In the genomic region with DNA sequence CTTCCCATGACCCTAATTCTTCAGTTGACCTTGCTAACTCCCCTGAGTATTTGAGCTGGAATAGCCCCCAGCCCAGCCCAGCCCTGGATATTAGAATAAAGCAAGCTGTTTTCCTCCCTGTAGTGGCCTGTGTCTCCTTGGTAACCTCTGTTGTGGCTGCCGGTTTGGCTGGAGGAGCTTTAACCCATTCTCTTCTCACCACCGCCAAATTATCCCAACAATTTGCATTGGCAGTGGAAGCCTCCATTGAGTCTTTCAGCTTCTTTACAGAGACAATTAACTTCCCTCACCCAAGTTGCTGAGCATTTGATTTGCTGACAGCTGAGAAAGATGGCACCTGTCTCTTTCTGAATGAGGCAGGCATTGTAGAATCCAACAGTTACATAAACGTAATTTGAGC, we compare ENCODE assay signal across 22 mouse cellular contexts. TPM values are rescaled to one million over a fixed set of nuclear protein-coding genes. Genes with fewer than 3 reads are reported as not detected.
DNase-seq lines count a peak whose midpoint lies in the region; ATAC-seq and TF ChIP-seq lines count a peak whose summit lies in the region.
"Not testable (repeated sequence)": the region's sequence is repeated elsewhere in the genome, so short reads cannot be mapped to it uniquely, and the experiment has no call there.
"Had no signal": no experiment of that assay in that cellular context is flagged by ENCODE, and none has a peak within 500 bp of the region (broad histone marks: within the 10 kb centered on the region; RNA-seq: fewer than 3 reads in every experiment).

No protein-coding gene starts in this region.

- H3K4me3 ChIP-seq in forebrain, embryonic 11.5 days (ENCODE audit: low read depth, low read length); hindbrain, embryonic 10.5 days; kidney, postnatal 0 days (replicated peaks; ENCODE audit: low read depth, low read length); midbrain, embryonic 16.5 days (ENCODE audit: low read depth, low read length): not testable (repeated sequence)

- H3K4me1 ChIP-seq in forebrain, embryonic 11.5 days (replicated peaks; ENCODE audit: control insufficient read depth, insufficient read depth, low read length); kidney, postnatal 0 days (replicated peaks; ENCODE audit: insufficient read depth, low read length); midbrain, embryonic 16.5 days (ENCODE audit: control insufficient read depth, insufficient read depth, low read length): not testable (repeated sequence)
- peaks cover 20% of the 10 kb centered on the region for H3K4me1 ChIP-seq in hindbrain, embryonic 10.5 days (replicated peaks)

- H3K9ac ChIP-seq in forebrain, embryonic 11.5 days (ENCODE audit: low read length); kidney, postnatal 0 days (ENCODE audit: low read depth, low read length); midbrain, embryonic 16.5 days (ENCODE audit: low read depth, low read length): not testable (repeated sequence)

- intact Hi-C loops in gastrocnemius, postnatal 14 days (cut with DNase I; ENCODE audit: low total_unique reads) = not testable (repeated sequence)

- not testable (repeated sequence) for TF ChIP-seq CTCF in kidney, postnatal 0 days (IDR thresholded peaks at IDR 0.05; ENCODE audit: low read depth)

- peak; percentile 44 for DNase-seq in embryo, embryonic 10 days (ENCODE audit: low spot score)
- DNase-seq in forebrain, embryonic 11.5 days (ENCODE audit: low spot score) = peak; percentile 60
- DNase-seq in gastrocnemius, postnatal 14 days = peak; percentile 7
- peak; percentile 64 for DNase-seq in hindbrain, embryonic 10.5 days (ENCODE audit: low spot score)
- DNase-seq in kidney, postnatal 0 days (ENCODE audit: low spot score) = peak; percentile 27
- DNase-seq in lung, postnatal 10 days = peak; percentile 5
- DNase-seq in retina, postnatal 1 day = peak; percentile 81

- H3K9me3 ChIP-seq in forebrain, embryonic 11.5 days (ENCODE audit: control insufficient read depth, low read length); hindbrain, embryonic 10.5 days; kidney, postnatal 0 days (replicated peaks; ENCODE audit: low read length); midbrain, embryonic 16.5 days (replicated peaks; ENCODE audit: control insufficient read depth, low read length, poor library complexity, severe bottlenecking): not testable (repeated sequence)

- not testable (repeated sequence) for H3K27ac ChIP-seq in forebrain, embryonic 11.5 days (ENCODE audit: low read depth, low read length); hindbrain, embryonic 10.5 days; kidney, postnatal 0 days; midbrain, embryonic 16.5 days (ENCODE audit: low read length)

- 11% methylated on average over 3 of the region's 3 CpGs for WGBS in forebrain, embryonic 11.5 days
- WGBS in hindbrain, embryonic 10.5 days = 9% methylated on average over 3 of the region's 3 CpGs
- WGBS in kidney, postnatal 0 days = 17% methylated on average over 3 of the region's 3 CpGs
- 2% methylated on average over 3 of the region's 3 CpGs for WGBS in midbrain, embryonic 16.5 days

- not testable (repeated sequence) for H3K36me3 ChIP-seq in forebrain, embryonic 11.5 days (ENCODE audit: control insufficient read depth, insufficient read depth, low read length); hindbrain, embryonic 10.5 days; kidney, postnatal 0 days (ENCODE audit: insufficient read depth, low read length); midbrain, embryonic 16.5 days (ENCODE audit: control insufficient read depth, insufficient read depth, low read length)

- H3K4me2 ChIP-seq in forebrain, embryonic 11.5 days (ENCODE audit: low read depth, low read length, severe bottlenecking); kidney, postnatal 0 days (ENCODE audit: low read length); midbrain, embryonic 16.5 days (ENCODE audit: low read length): not testable (repeated sequence)

- not testable (repeated sequence) for H3K27me3 ChIP-seq in forebrain, embryonic 11.5 days (ENCODE audit: control insufficient read depth, insufficient read depth, low read length); hindbrain, embryonic 10.5 days (ENCODE audit: insufficient read depth, poor library complexity, severe bottlenecking); kidney, postnatal 0 days (ENCODE audit: insufficient read depth, low read length); midbrain, embryonic 16.5 days (ENCODE audit: control insufficient read depth, insufficient read depth, low read depth, low read length)

- ATAC-seq in forebrain, embryonic 11.5 days (replicated peaks; ENCODE audit: low FRiP score) = peak; percentile 82
- not testable (repeated sequence) for ATAC-seq in kidney, postnatal 0 days (replicated peaks; ENCODE audit: low FRiP score, low read depth)
- 0 out of 2 replicates have a peak, but pooled peaks have one; percentile 70 for ATAC-seq in midbrain, embryonic 16.5 days

RNA-seq across cellular contexts. Expression of gene Gm45711, which starts 8.3 kb away (rescaled TPM):
- not detected in 2 replicates for polyA plus RNA-seq in forebrain, embryonic 11.5 days (2014; fragmentation: Nextera tagmentation; extraction: Ambion mirVana)
- total RNA-seq in gastrocnemius, postnatal 14 days (2021) = not detected
- not detected in 2 replicates for polyA plus RNA-seq in hindbrain, embryonic 10.5 days (2016; fragmentation: Nextera tagmentation; extraction: Ambion mirVana)
- not detected in 2 replicates for polyA plus RNA-seq in kidney, postnatal 0 days (2015; fragmentation: Nextera tagmentation; extraction: Ambion mirVana)
- polyA plus RNA-seq in midbrain, embryonic 16.5 days (2015; fragmentation: Nextera tagmentation; extraction: Ambion mirVana) = not detected in 2 replicates
- total RNA-seq: adrenal gland, postnatal 14 days; layer of hippocampus, postnatal 36 days; left cerebral cortex, postnatal 25 days; liver, adult 2 months had no signal
- polyA plus RNA-seq: activated CD4-positive, CD25-positive, alpha-beta regulatory T cell, adult 4 months; C2C12; cerebellum, adult 2 months; cortical plate, adult 2 months; erythroblast, embryonic 14.5 days; gonadal fat pad, adult 2 months; heart, embryonic 13.5 days; kidney, adult 2 months; liver, adult 2 months; neural tube, embryonic 15.5 days; Patski had no signal

RNA-seq across cellular contexts. Expression of gene Cmtm1, which starts 8.4 kb away (rescaled TPM):
- not detected in 2 replicates for polyA plus RNA-seq in forebrain, embryonic 11.5 days (2014; fragmentation: Nextera tagmentation; extraction: Ambion mirVana)
- total RNA-seq in gastrocnemius, postnatal 14 days (2021) = not detected
- polyA plus RNA-seq in hindbrain, embryonic 10.5 days (2016; fragmentation: Nextera tagmentation; extraction: Ambion mirVana) = not detected in 2 replicates
- not detected in 2 replicates for polyA plus RNA-seq in kidney, postnatal 0 days (2015; fragmentation: Nextera tagmentation; extraction: Ambion mirVana)
- polyA plus RNA-seq in midbrain, embryonic 16.5 days (2015; fragmentation: Nextera tagmentation; extraction: Ambion mirVana) = not detected in 2 replicates
- total RNA-seq: adrenal gland, postnatal 14 days; layer of hippocampus, postnatal 36 days; left cerebral cortex, postnatal 25 days; liver, adult 2 months had no signal
- polyA plus RNA-seq: activated CD4-positive, CD25-positive, alpha-beta regulatory T cell, adult 4 months; C2C12; cerebellum, adult 2 months; cortical plate, adult 2 months; erythroblast, embryonic 14.5 days; gonadal fat pad, adult 2 months; heart, embryonic 13.5 days; kidney, adult 2 months; liver, adult 2 months; neural tube, embryonic 15.5 days had no signal

RNA-seq across cellular contexts. Expression of gene Cmtm2a, which starts 8.6 kb away (rescaled TPM):
- not detected in 2 replicates for polyA plus RNA-seq in forebrain, embryonic 11.5 days (2014; fragmentation: Nextera tagmentation; extraction: Ambion mirVana)
- not detected for total RNA-seq in gastrocnemius, postnatal 14 days (2021)
- polyA plus RNA-seq in hindbrain, embryonic 10.5 days (2016; fragmentation: Nextera tagmentation; extraction: Ambion mirVana) = not detected in 2 replicates
- polyA plus RNA-seq in kidney, postnatal 0 days (2015; fragmentation: Nextera tagmentation; extraction: Ambion mirVana) = not detected in 2 replicates
- not detected in 2 replicates for polyA plus RNA-seq in midbrain, embryonic 16.5 days (2015; fragmentation: Nextera tagmentation; extraction: Ambion mirVana)
- total RNA-seq: layer of hippocampus, postnatal 36 days; left cerebral cortex, postnatal 25 days; liver, adult 2 months had no signal
- polyA plus RNA-seq: activated CD4-positive, CD25-positive, alpha-beta regulatory T cell, adult 4 months; C2C12; cerebellum, adult 2 months; cortical plate, adult 2 months; erythroblast, embryonic 14.5 days; heart, embryonic 13.5 days; liver, adult 2 months; neural tube, embryonic 15.5 days; Patski had no signal

RNA-seq across cellular contexts. Expression of gene Gm11020, which starts 19.8 kb away (rescaled TPM):
- polyA plus RNA-seq in forebrain, embryonic 11.5 days (2014; fragmentation: Nextera tagmentation; extraction: Ambion mirVana) = not detected in 2 replicates
- total RNA-seq in gastrocnemius, postnatal 14 days (2021) = not detected
- polyA plus RNA-seq in hindbrain, embryonic 10.5 days (2016; fragmentation: Nextera tagmentation; extraction: Ambion mirVana) = not detected in 2 replicates
- not detected in 2 replicates for polyA plus RNA-seq in kidney, postnatal 0 days (2015; fragmentation: Nextera tagmentation; extraction: Ambion mirVana)
- not detected in 2 replicates for polyA plus RNA-seq in midbrain, embryonic 16.5 days (2015; fragmentation: Nextera tagmentation; extraction: Ambion mirVana)
- total RNA-seq: adrenal gland, postnatal 14 days; layer of hippocampus, postnatal 36 days; left cerebral cortex, postnatal 25 days; liver, adult 2 months had no signal
- polyA plus RNA-seq: activated CD4-positive, CD25-positive, alpha-beta regulatory T cell, adult 4 months; C2C12; cerebellum, adult 2 months; cortical plate, adult 2 months; erythroblast, embryonic 14.5 days; gonadal fat pad, adult 2 months; heart, embryonic 13.5 days; kidney, adult 2 months; liver, adult 2 months; neural tube, embryonic 15.5 days; Patski had no signal

RNA-seq across cellular contexts. Expression of gene Cmtm2b, which starts 20.5 kb away (rescaled TPM):
- not detected in 2 replicates for polyA plus RNA-seq in forebrain, embryonic 11.5 days (2014; fragmentation: Nextera tagmentation; extraction: Ambion mirVana)
- not detected for total RNA-seq in gastrocnemius, postnatal 14 days (2021)
- not detected in 2 replicates for polyA plus RNA-seq in hindbrain, embryonic 10.5 days (2016; fragmentation: Nextera tagmentation; extraction: Ambion mirVana)
- polyA plus RNA-seq in kidney, postnatal 0 days (2015; fragmentation: Nextera tagmentation; extraction: Ambion mirVana) = not detected in 2 replicates
- polyA plus RNA-seq in midbrain, embryonic 16.5 days (2015; fragmentation: Nextera tagmentation; extraction: Ambion mirVana) = not detected in 2 replicates
- total RNA-seq: adrenal gland, postnatal 14 days; layer of hippocampus, postnatal 36 days; left cerebral cortex, postnatal 25 days; liver, adult 2 months had no signal
- polyA plus RNA-seq: activated CD4-positive, CD25-positive, alpha-beta regulatory T cell, adult 4 months; C2C12; cerebellum, adult 2 months; cortical plate, adult 2 months; erythroblast, embryonic 14.5 days; heart, embryonic 13.5 days; kidney, adult 2 months; liver, adult 2 months; neural tube, embryonic 15.5 days; Patski had no signal

Comparison
In these comparisons a context has a peak if more than half of its experiments do, and no peak if none do; other contexts are left out.
1. DNase-seq: peak in every context shown above with its lines; median percentile 81 in retina, postnatal 1 day; 64 in hindbrain, embryonic 10.5 days; 60 in forebrain, embryonic 11.5 days; 44 in embryo, embryonic 10 days; 27 in kidney, postnatal 0 days; 7 in gastrocnemius, postnatal 14 days; 5 in lung, postnatal 10 days.